Mouse (Mus musculus): Measurements from ENCODE around the gene Ppp1r18. TPM values are rescaled to one million over a fixed set of nuclear protein-coding genes. Genes with fewer than 3 reads are reported as not detected.
A peak's percentile ranks its signal among the peaks of the same experiment; 100 is the strongest.

Gene Ppp1r18
- polyA plus RNA-seq, 1 experiment from 2014 or later: 21.3 TPM

GRCm38 (mm10) chr17:35915538-35916296 lies 50.3 kb downstream of the Ppp1r18 start:
- Histone ChIP-seq H3K4me3 (peak overlapping the region; percentile 83), H3K4me1 (peaks cover 26% of the 10 kb centered on the region), H3K36me3 (replicated peaks) (peaks cover 62% of the 10 kb centered on the region), H3K27me3 (ENCODE audit: poor library complexity, severe bottlenecking) (no peaks in the 10 kb centered on the region), H3K27ac (peak overlapping the region; percentile 97), H3K9me3 (no peaks in the 10 kb centered on the region)
- DNase-seq (ENCODE audit: extremely low spot score, low spot score): no peak
- 3% methylated on average over 28 of the region's 28 CpGs for WGBS

GRCm38 (mm10) chr17:35916297-35917142 lies 51.1 kb downstream of the Ppp1r18 start, which contains the start of the genes Mrps18b and Ppp1r10:
TSS of gene Mrps18b (minus strand) at chr17:35916389.
TSS of gene Ppp1r10 (plus strand) at chr17:35916434.
- no peaks in the 10 kb centered on the region for H3K27me3 ChIP-seq (ENCODE audit: poor library complexity, severe bottlenecking)
- WGBS: under 1% methylated on average over 83 of the region's 83 CpGs

DNA sequence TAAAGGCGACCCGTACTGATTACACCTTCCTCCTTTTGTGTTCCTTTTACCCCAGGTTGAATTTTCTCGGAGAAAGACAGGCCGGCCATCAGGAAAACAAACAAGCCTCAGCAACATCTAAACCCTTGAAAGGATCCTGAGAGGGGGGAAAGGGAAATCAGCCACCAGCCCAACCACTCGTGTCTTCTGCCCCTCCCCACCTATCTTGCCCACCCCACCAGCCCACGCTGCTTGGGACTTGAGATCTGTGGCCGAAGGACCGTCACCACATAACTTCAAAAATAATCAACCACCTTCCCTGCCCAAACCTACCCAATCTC lies 51.7 kb downstream of the Ppp1r18 start:
- no peaks in the 10 kb centered on the region for H3K27me3 ChIP-seq (ENCODE audit: poor library complexity, severe bottlenecking)
- 0% methylated on average over 8 of the region's 8 CpGs for WGBS
- peaks cover 36% of the 10 kb centered on the region for H3K4me1 ChIP-seq
- peaks cover 51% of the 10 kb centered on the region for H3K36me3 ChIP-seq (replicated peaks)
- peak overlapping the region; percentile 97 for H3K27ac ChIP-seq
- peak overlapping the region; percentile 83 for H3K4me3 ChIP-seq
- no peak for DNase-seq (ENCODE audit: extremely low spot score, low spot score)
- no peaks in the 10 kb centered on the region for H3K9me3 ChIP-seq

More at GRCm38 (mm10) chr17:35916297-35917142, 51.1 kb downstream of the Ppp1r18 start, which contains the start of the genes Mrps18b and Ppp1r10:
- no peaks in the 10 kb centered on the region for H3K9me3 ChIP-seq
- peak within 1 kb of the TSS; percentile 83 for H3K4me3 ChIP-seq
- peaks cover 34% of the 10 kb centered on the region for H3K4me1 ChIP-seq
- peaks cover 54% of the 10 kb centered on the region for H3K36me3 ChIP-seq (replicated peaks)
- DNase-seq (ENCODE audit: extremely low spot score, low spot score): peak; percentile 99
- peak within 1 kb of the TSS; percentile 97 for H3K27ac ChIP-seq

DNA sequence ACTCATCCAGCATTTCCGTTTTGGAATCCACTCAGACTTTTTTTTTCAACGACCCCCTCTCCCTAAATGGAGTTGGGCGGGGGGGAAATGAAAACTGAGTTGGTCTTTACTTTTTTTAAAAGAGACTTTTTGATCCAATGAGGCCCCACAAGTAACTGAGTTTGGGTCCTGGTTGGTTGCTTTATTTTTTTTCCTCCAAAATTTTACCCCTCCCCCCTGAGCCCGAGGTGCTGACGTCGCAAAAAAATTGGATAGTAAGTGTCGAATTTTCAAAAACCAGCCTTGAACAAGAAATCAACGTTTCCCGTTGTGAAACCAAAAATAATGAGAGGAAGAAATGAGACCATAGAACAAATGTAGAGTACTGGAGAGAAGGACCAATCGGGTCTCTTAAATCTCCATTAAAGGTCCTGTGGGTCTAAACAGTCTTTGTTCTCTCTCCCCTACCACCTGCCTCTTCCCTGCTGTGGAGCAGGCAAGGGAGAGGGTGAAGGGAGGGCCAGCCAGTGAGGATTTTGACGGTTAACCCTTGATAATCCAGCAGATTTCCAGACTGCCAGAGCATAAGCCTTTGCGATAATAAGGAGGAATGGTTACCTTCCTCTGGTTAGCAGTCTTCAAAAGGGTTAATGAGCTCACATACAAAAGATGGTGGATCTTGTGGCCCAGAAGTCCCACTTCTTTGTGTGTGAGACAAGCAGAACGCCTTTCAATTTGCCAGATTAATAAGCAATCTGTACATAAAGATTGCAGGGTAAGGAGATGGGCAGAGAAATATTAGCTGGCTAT lies 52.3 kb downstream of the Ppp1r18 start:
- Histone ChIP-seq H3K4me3 (peak overlapping the region; percentile 83), H3K27ac (peak overlapping the region; percentile 97), H3K27me3 (ENCODE audit: poor library complexity, severe bottlenecking) (no peaks in the 10 kb centered on the region), H3K9me3 (no peaks in the 10 kb centered on the region), H3K36me3 (replicated peaks) (peaks cover 50% of the 10 kb centered on the region), H3K4me1 (peaks cover 36% of the 10 kb centered on the region)
- DNase-seq (ENCODE audit: extremely low spot score, low spot score): peak; percentile 65
- WGBS: under 1% methylated on average over 13 of the region's 13 CpGs

DNA sequence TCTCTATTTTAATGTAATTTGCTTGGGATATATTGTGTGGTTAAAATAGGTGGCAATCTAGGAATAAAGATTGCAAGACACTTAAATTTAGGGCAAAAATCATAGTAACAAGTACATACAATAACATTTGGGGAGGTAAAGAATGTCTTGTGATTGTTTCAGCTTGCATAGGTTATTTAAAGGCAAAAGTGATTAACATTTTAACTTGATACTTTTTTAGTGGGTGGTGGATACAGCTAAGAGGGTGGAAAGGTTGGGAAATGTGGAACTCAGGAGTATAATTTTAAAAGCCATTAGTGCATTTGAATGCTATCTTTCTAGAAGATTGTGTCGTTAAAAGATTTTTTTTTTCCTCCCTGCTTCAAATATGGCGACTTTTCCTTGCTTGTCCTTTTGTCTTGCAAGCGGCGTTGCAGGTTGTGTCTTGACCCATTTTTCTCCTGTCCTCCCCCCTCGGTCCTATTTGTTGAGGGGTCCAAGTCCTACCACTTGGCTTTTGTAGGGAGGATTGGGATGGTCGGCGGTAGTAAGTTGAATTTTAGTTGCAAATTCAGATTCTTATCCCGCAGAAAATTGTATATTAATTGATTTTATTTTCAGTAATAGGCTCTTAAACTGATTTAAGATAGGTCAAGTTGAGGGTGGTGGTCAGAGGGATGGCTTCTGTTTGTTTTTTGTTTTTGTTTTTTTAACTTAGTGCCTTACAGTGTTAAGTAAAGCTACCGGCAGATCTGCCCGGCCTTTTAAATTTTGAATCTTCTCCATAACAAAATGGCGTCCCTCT lies 53.1 kb downstream of the Ppp1r18 start:
- DNase-seq (ENCODE audit: extremely low spot score, low spot score): peak; percentile 53
- WGBS: under 1% methylated on average over 11 of the region's 11 CpGs
- H3K4me3 ChIP-seq: peak overlapping the region; percentile 83
- no peaks in the 10 kb centered on the region for H3K27me3 ChIP-seq (ENCODE audit: poor library complexity, severe bottlenecking)
- H3K36me3 ChIP-seq (replicated peaks): peaks cover 50% of the 10 kb centered on the region
- H3K4me1 ChIP-seq: peaks cover 36% of the 10 kb centered on the region
- peak overlapping the region; percentile 97 for H3K27ac ChIP-seq
- no peaks in the 10 kb centered on the region for H3K9me3 ChIP-seq

DNA sequence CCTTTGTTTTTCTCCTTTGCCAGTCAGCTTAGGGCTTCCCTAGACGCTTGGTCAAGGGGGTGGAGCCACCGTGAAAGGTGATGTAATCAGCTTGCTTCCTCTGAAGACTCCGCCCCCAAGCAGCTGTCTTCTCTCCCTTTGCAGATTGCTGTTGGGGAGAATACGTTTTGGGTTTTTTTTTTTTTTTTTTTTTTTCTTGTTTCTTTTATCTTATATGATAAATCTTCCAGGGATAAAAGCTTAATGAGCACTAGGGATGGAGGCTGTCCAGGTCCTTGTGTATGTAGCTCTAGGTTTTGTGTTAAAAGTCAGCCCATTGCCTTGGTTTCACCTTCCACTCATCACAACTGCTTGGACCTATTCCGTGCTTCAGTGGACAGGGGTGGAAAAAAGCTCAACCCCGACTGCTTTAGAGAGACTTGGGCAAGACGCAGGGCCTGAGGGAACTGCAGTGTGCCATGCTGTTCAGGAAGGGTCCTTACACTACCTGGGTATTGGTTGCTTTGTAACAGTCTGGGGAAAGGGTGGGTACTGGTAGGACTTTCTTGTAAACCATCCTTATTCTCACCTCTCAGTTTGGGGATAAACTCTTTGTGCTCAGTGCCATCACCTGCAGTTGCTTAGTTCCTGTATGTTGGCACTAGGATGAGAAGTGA lies 53.8 kb downstream of the Ppp1r18 start:
- peak; percentile 88 for DNase-seq (ENCODE audit: extremely low spot score, low spot score)
- Histone ChIP-seq H3K27me3 (ENCODE audit: poor library complexity, severe bottlenecking) (no peaks in the 10 kb centered on the region), H3K4me3 (peak overlapping the region; percentile 83), H3K36me3 (replicated peaks) (peaks cover 50% of the 10 kb centered on the region), H3K4me1 (peaks cover 36% of the 10 kb centered on the region), H3K27ac (peak overlapping the region; percentile 97), H3K9me3 (no peaks in the 10 kb centered on the region)
- WGBS: 21% methylated on average over 7 of the region's 7 CpGs

DNA sequence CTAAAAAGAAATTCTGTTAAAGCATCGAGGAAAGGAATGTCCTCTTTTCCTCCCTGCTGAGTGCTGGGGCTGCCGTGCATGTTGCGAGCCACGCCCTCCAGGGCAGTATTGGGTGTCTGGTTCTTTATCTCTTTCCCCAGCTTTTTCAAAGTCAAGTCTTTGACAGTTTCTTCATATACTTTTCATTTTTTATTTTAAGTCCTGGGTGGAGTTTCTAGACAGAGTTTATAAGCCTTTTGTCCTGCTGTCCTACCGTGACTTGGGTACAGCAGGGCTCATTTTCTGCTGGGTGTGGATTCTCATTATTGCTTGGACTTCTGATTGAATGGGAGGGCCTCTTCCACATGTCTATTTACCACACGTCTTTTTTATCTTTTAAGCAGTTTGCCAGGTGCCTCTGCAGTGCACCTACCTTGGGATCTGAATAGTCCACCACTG lies 54.5 kb downstream of the Ppp1r18 start:
- 65% methylated on average over 6 of the region's 6 CpGs for WGBS
- peaks cover 36% of the 10 kb centered on the region for H3K4me1 ChIP-seq
- peaks cover 52% of the 10 kb centered on the region for H3K36me3 ChIP-seq (replicated peaks)
- H3K27me3 ChIP-seq (ENCODE audit: poor library complexity, severe bottlenecking): no peaks in the 10 kb centered on the region
- peak overlapping the region; percentile 83 for H3K4me3 ChIP-seq
- H3K27ac ChIP-seq: peak overlapping the region; percentile 97
- H3K9me3 ChIP-seq: no peaks in the 10 kb centered on the region
- DNase-seq (ENCODE audit: extremely low spot score, low spot score): no peak

- Histone ChIP-seq H3K9me3 (no peaks in the 10 kb centered on the region), H3K4me1 (peaks cover 31% of the 10 kb centered on the region), H3K4me3 (peak overlapping the region; percentile 83; the same call in 1 of the 2 replicates), H3K27me3 (ENCODE audit: poor library complexity, severe bottlenecking) (no peaks in the 10 kb centered on the region), H3K36me3 (replicated peaks) (peaks cover 57% of the 10 kb centered on the region), H3K27ac (peak overlapping the region; percentile 97)
- no peak for DNase-seq (ENCODE audit: extremely low spot score, low spot score)
- 85% methylated on average over 1 of the region's 1 CpGs for WGBS
These were observed 55.0 kb downstream of the Ppp1r18 start for GRCm38 (mm10) chr17:35920384-35920783.

DNA sequence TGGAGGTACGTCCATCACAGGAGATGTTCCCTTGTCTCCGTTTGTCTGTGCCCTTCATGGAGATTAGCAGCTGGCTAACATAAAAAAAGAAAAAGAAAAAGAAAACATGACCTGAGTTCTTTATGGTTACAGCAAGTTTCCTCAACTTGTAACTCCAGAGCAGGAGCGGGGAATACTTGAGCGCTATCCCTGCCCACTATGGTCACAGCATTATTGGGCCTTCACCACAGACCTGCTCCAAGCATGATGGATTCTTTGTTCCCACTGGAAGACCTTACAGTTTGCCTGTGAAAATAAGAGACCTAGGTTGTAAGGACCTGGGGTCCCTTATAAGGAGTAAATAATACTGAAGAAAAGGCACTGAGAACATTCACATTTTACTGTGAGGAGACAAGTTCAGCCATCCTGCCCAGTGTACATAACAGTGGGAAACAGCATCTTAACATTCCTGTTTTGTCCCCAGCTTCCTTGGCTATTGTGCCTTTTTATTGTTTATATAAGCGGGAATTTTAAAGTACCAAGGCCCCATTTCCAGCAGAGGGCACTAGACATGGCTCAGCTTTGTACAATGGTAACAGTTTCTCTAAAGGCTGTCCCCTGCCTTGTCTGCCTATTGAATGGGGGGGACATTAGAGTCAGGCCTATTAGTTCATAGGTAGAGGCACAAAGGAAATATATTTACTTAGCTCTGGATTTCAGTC lies 55.6 kb downstream of the Ppp1r18 start:
- H3K27me3 ChIP-seq (ENCODE audit: poor library complexity, severe bottlenecking): no peaks in the 10 kb centered on the region
- H3K4me1 ChIP-seq: peaks cover 27% of the 10 kb centered on the region
- peaks cover 64% of the 10 kb centered on the region for H3K36me3 ChIP-seq (replicated peaks)
- no peaks in the 10 kb centered on the region for H3K9me3 ChIP-seq
- peak overlapping the region; percentile 18; the same call in 1 of the 2 replicates for H3K4me3 ChIP-seq
- peak overlapping the region; percentile 97 for H3K27ac ChIP-seq
- no peak for DNase-seq (ENCODE audit: extremely low spot score, low spot score)
- WGBS: 81% methylated on average over 5 of the region's 5 CpGs

DNA sequence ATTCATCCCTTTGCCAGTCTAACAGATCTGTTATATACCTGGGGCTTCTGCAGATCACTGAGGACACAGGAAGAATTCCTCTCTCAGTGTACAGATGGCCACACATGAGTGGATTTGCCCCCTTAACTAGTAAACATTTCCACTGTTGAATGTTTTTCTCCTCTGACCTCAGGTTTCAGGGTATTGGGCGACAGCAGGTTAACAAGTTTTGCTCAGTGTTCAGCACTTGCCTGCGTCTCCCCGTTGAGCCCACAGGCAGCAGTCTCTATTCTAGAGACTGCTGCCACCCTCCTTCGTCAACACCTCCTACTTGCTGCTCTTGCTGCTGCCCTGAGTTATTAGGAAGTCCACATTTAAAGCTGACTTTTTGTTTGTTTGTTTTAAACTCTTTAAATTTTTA lies 56.3 kb downstream of the Ppp1r18 start:
- H3K27ac ChIP-seq: 0 out of 2 replicates have a peak overlapping the region, but pooled peaks have one; percentile 97

DNA sequence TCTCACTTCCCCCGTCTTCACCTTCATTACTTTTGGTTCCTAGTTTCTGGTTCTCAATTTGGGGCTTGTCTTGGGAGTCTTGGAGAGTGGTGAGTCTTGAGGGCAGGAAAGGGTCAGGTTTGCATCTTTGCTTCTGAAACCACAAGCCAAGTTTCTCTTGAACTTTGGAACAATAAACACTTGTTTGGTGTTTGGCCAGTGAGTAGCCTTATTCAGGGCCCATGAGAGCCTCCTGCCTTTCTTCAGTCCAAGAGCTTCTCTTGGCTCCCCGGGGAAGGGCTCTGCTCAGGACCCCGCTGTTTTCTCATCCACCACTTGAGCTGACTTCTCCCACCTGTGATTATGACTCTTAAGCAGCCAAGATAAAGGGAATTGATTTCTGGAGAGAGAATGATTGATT lies 57.2 kb downstream of the Ppp1r18 start:
- Histone ChIP-seq H3K27ac (no peak overlapping the region), H3K9me3 (no peaks in the 10 kb centered on the region), H3K4me1 (peaks cover 27% of the 10 kb centered on the region), H3K27me3 (ENCODE audit: poor library complexity, severe bottlenecking) (no peaks in the 10 kb centered on the region), H3K36me3 (replicated peaks) (peaks cover 73% of the 10 kb centered on the region), H3K4me3 (no peak overlapping the region)
- WGBS: 97% methylated on average over 3 of the region's 3 CpGs
- no peak for DNase-seq (ENCODE audit: extremely low spot score, low spot score)

More for the DNA sequence above, 56.3 kb downstream of the Ppp1r18 start:
- Histone ChIP-seq H3K4me1 (peaks cover 27% of the 10 kb centered on the region), H3K9me3 (no peaks in the 10 kb centered on the region), H3K4me3 (no peak overlapping the region), H3K36me3 (replicated peaks) (peaks cover 71% of the 10 kb centered on the region), H3K27me3 (ENCODE audit: poor library complexity, severe bottlenecking) (no peaks in the 10 kb centered on the region)
- DNase-seq (ENCODE audit: extremely low spot score, low spot score): no peak
- WGBS: 90% methylated on average over 4 of the region's 4 CpGs
